Mouse (Mus musculus) ES-E14 (cell line): ENCODE data around the gene Ccp110. TPM values are rescaled to one million over a fixed set of nuclear protein-coding genes. Genes with fewer than 3 reads are reported as not detected.

Source experiments
- DNase-seq: peaks from one replicate; pipeline ENCODE4 v3.0.0-alpha.2; 2013; ENCODE audit warnings: low read depth, low spot score
- H3K27ac ChIP-seq: 2 replicates; pipeline ENCODE4 v1.5.1; 2012; ENCODE audit warnings: low read depth, mild to moderate bottlenecking, low read length, moderate library complexity, mixed read lengths; ENCODE audit not compliant: poor library complexity, insufficient read depth, severe bottlenecking
- H3K36me3 ChIP-seq: 2 replicates; pipeline ENCODE4 v1.6.1; 2012; ENCODE audit warnings: mild to moderate bottlenecking, low read length, moderate library complexity, mixed read lengths; ENCODE audit not compliant: control insufficient read depth, poor library complexity, insufficient read depth, severe bottlenecking
- H3K4me1 ChIP-seq, 2 experiments: fragments of 150-350 bp in 1 of 2; sonication (generic) in 1 of 2; 2 replicates each; pipeline ENCODE4 v1.6.1; 2012; ENCODE audit warnings: low read length in 2 of 2, mild to moderate bottlenecking in 1 of 2, mixed read lengths in 1 of 2; ENCODE audit not compliant: control insufficient read depth in 2 of 2, insufficient read depth in 2 of 2, poor library complexity in 1 of 2
- H3K4me3 ChIP-seq, 2 experiments: fragments of 150-350 bp in 1 of 2; sonication (generic) in 1 of 2; 2 replicates each; pipeline ENCODE4 v1.5.1; 2012; ENCODE audit warnings: low read length in 2 of 2, low read depth in 1 of 2, mild to moderate bottlenecking in 1 of 2, mixed read lengths in 1 of 2; ENCODE audit not compliant: insufficient read depth in 1 of 2, poor library complexity in 1 of 2, severe bottlenecking in 1 of 2
- H3K9ac ChIP-seq: 2 replicates; pipeline ENCODE4 v1.6.1; 2012; ENCODE audit warnings: low read depth, mild to moderate bottlenecking, low read length, mixed read lengths; ENCODE audit not compliant: poor library complexity, insufficient read depth, severe bottlenecking
- H3K9me3 ChIP-seq: fragments of 150-350 bp; sonication (generic); 2 replicates; pipeline ENCODE4 v1.6.1; 2012; ENCODE audit warnings: low read depth, mild to moderate bottlenecking, low read length; ENCODE audit not compliant: control insufficient read depth, insufficient read depth
- CHD2 ChIP-seq: IDR thresholded peaks from 2 replicates; pipeline ENCODE4 v1.6.1; 2014; ENCODE audit warnings: mild to moderate bottlenecking, low read depth, low read length, inconsistent platforms
- HCFC1 ChIP-seq: IDR thresholded peaks from 2 replicates; pipeline ENCODE4 v1.6.1; 2012; ENCODE audit warnings: low read length, inconsistent platforms, borderline replicate concordance; ENCODE audit not compliant: insufficient read depth
- MAFK ChIP-seq: IDR thresholded peaks from 2 replicates; pipeline ENCODE4 v1.6.1; 2014; ENCODE audit warnings: mild to moderate bottlenecking, low read depth, low read length, inconsistent platforms; ENCODE audit not compliant: insufficient read depth
- ZC3H11A ChIP-seq: IDR thresholded peaks from 2 replicates; pipeline ENCODE4 v1.6.1; 2012; ENCODE audit warnings: low read depth, mild to moderate bottlenecking, inconsistent platforms, low read length, borderline replicate concordance
- ZNF384 ChIP-seq: IDR thresholded peaks from 2 replicates; pipeline ENCODE4 v1.6.1; 2012; ENCODE audit warnings: low read depth, low read length, inconsistent platforms
- in situ Hi-C, 2 experiments: fragments of 600-800 bp; cut with MboI; formaldehyde crosslinking; loops; one replicate each; pipeline ENCODE4 v1.15.1; 2025; ENCODE audit warnings: low sequenced_read_pairs in 2 of 2, inconsistent platforms in 1 of 2; ENCODE audit not compliant: unreplicated experiment in 2 of 2
- total RNA-seq: library from RNA; depleted of rRNA; stranded (reverse); fragments of 300-350 nt; gene quantifications from 2 replicates; pipeline ENCODE4 v1.2.3, GENCODE M21; 2012

The Ccp110 gene
- total RNA-seq, 1 experiment: 25.8 TPM

DNA sequence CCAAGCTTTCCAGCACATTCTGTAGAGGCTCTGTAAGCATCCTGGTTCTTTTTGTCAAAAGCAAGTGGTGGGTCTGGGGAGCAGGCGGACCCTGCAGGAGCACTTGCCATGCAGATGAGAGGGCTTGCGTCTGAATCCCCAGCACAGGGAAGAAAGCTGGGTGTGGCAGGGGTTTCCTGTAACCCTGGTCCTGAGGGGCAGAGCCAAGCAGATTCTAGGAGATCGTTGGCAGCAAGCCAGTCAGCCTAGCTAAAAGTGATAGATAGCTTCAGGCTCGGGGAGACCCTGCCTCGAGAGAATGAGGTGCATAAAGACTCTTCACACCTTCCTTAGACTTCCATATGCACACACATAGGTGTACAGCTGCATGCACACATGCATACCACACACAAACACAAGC, 47.0 kb downstream of the Ccp110 start:
- Histone ChIP-seq H3K36me3 (peaks cover 10% of the 10 kb centered on the region; the same call in 1 of the 2 replicates), H3K9ac (no peak overlapping the region), H3K27ac (no peak overlapping the region), H3K4me3 (no peak overlapping the region), H3K9me3 (no peaks in the 10 kb centered on the region), H3K4me1 (peaks cover 0 to 3% of the 10 kb centered on the region in 2 experiments; a peak in 1 of 4 replicates)
- TF ChIP-seq HCFC1 (no peak), CHD2 (no peak), ZC3H11A (no peak), MAFK (no peak)
- in situ Hi-C loops: no loop called here
- DNase-seq: no peak

DNA sequence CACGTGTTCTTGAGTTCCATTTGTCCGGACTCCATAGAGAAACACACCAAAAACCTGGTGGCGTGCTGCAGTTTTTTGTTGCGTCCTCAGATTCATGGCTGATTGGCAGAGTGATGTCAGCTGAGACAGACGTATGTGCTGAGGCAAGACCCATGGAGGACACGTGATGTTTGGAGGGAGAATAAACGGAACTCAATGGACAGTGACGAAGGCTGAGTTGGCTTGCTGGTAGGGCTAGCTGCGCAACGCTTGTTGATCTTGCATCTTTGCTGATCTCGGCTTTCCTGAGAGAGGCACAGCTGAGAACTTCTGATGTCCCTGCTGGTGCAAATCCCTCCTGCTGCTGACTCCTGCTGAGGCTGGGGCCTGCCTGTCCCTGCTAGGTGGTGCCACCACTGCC, 51.6 kb downstream of the Ccp110 start:
- no peak overlapping the region for H3K9ac ChIP-seq
- H3K9me3 ChIP-seq: no peaks in the 10 kb centered on the region
- no peak for DNase-seq
- H3K4me1 ChIP-seq: no peaks in the 10 kb centered on the region
- in situ Hi-C loops: loop anchor here in 1 of 2 experiments (10.0 kb wide), 1 partner anchor 231 kb away; the partner anchor contains the start of gene Gprc5b
- no peak overlapping the region for H3K4me3 ChIP-seq
- H3K27ac ChIP-seq: no peak overlapping the region
- peaks cover 10% of the 10 kb centered on the region; the same call in 1 of the 2 replicates for H3K36me3 ChIP-seq
- TF ChIP-seq MAFK: no peak
- TF ChIP-seq CHD2: no peak
- TF ChIP-seq HCFC1: no peak
- TF ChIP-seq ZC3H11A: no peak
- TF ChIP-seq ZNF384: no peak

DNA sequence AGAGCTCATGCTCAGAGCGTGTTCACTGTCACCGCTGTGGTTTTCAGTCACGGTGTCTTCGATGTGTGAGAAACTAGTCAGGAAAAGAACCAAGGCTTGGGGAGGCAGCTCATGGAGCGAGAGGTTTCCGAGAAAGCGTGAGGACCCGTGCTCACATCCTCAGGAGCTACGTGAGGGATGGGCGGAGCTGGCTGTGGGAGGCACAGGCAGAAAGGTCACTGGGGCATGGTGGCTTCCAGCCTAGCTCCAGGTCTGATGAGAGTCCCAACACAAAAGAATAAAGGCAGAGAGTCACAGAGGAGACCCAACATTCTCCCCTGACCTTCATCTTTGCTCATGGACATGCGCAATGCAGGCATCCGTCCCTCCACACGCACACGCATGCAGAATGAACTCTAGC, 52.4 kb downstream of the Ccp110 start:
- Histone ChIP-seq H3K9me3 (no peaks in the 10 kb centered on the region), H3K36me3 (peaks cover 10% of the 10 kb centered on the region; the same call in 1 of the 2 replicates), H3K4me1 (no peaks in the 10 kb centered on the region), H3K9ac (no peak overlapping the region), H3K4me3 (no peak overlapping the region), H3K27ac (no peak overlapping the region)
- in situ Hi-C loops: loop anchor here (5.0 to 10.0 kb wide), 2 partner anchors 230 to 233 kb away; partner anchors contain the start of gene Gprc5b (in 2 of the 2)
- no peak for DNase-seq
- TF ChIP-seq CHD2 (no peak), ZNF384 (no peak), HCFC1 (no peak)

DNA sequence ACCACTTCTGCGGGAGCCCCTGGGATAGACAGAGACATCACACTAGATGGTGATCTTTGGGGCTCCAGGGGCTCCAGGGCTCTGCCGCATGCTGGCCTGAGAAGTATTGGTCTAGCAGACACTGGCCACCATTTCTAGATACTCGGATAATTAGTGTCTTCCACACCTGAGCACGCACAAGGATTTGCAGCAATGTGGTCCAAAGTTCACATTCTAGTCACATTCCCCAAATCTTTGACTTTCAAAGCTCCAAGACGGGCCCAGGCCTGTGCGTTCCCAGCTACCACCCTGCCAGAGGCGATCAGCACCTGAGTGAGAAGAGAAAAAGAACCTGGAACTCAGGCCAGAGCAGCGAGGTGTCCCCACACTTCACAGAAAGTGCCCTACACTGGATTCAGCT, 53.3 kb downstream of the Ccp110 start:
- no peak overlapping the region for H3K27ac ChIP-seq
- H3K4me3 ChIP-seq: no peak overlapping the region
- no peak overlapping the region for H3K9ac ChIP-seq
- no peak for DNase-seq
- H3K36me3 ChIP-seq: peaks cover 11% of the 10 kb centered on the region; the same call in 1 of the 2 replicates
- no peak for TF ChIP-seq ZNF384
- no peak for TF ChIP-seq MAFK
- TF ChIP-seq CHD2: no peak
- no peak for TF ChIP-seq ZC3H11A
- no peak for TF ChIP-seq HCFC1
- in situ Hi-C loops: loop anchor here (5.0 to 10.0 kb wide), 2 partner anchors 229 to 232 kb away; partner anchors contain the start of gene Gprc5b (in 2 of the 2)
- H3K9me3 ChIP-seq: no peaks in the 10 kb centered on the region
- no peaks in the 10 kb centered on the region for H3K4me1 ChIP-seq

DNA sequence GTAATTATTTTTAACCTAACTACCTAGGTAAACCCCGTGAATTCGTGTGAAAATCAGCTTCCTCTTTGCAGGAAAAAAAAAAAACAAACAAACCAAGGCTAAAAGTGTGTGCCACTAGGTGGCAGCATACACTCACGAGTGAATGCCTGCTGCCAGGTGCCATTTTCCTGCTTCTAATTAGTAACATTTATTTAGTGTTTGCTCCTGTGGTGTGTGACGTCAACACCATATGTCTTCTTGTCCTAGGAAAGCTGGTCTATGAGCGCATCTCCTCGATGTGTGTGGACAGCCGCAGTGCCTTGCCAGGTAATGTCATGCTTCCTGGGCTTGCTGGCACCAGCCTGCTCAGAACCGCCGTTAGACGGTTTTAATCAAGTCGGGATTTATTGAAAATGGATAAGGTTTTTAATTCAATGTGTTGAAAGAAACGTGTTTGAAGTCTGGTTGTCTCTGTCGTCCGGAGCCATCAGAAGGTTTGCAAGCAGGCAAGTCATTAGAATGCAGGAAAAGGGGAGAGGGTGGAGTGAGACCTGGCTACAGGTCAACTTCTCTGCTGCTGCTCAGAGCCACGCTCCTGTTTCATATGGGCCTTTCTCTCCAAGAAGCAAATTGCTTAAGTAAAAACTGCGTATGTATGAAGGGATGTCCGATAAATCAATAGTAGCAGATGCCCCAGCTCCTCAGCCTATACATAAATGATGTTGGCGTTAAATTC, 53.9 kb downstream of the Ccp110 start:
- Histone ChIP-seq H3K4me1 (no peaks in the 10 kb centered on the region), H3K9me3 (no peaks in the 10 kb centered on the region), H3K9ac (no peak overlapping the region), H3K27ac (no peak overlapping the region), H3K36me3 (peaks cover 11% of the 10 kb centered on the region; the same call in 1 of the 2 replicates), H3K4me3 (no peak overlapping the region)
- TF ChIP-seq HCFC1 (no peak), MAFK (peak; percentile 14; the same call in 1 of the 2 replicates), ZNF384 (peak; percentile 98), CHD2 (no peak), ZC3H11A (peak; percentile 67; the same call in 1 of the 2 replicates)
- in situ Hi-C loops: loop anchor here (5.0 to 10.0 kb wide), 2 partner anchors 229 to 231 kb away; partner anchors contain the start of gene Gprc5b (in 2 of the 2)
- peak; percentile 34 for DNase-seq
